Mouse (Mus musculus): ENCODE data around the gene Fam129a.

Gene Fam129a

GRCm38 (mm10) chr1:151754028-151754489, 183.1 kb downstream of the Fam129a start:
- peak; percentile 38 for DNase-seq

- peak; percentile 94 for DNase-seq
Measured at GRCm38 (mm10) chr1:151754881-151755659, 184.1 kb downstream of the Fam129a start, which contains the start of gene Edem3. Edem3 (plus strand) TSS chr1:151755371.

- DNase-seq = no peak
Measured at GRCm38 (mm10) chr1:151755660-151756424, 184.9 kb downstream of the Fam129a start.

- no peak for DNase-seq
Measured at GRCm38 (mm10) chr1:151756425-151756728, 185.4 kb downstream of the Fam129a start.

GRCm38 (mm10) chr1:151758301-151758700, 187.3 kb downstream of the Fam129a start:
- DNase-seq = no peak

- DNase-seq = no peak
Measured at GRCm38 (mm10) chr1:151758991-151759390, 188.0 kb downstream of the Fam129a start.

- DNase-seq = no peak
Measured at GRCm38 (mm10) chr1:151764236-151764635, 193.2 kb downstream of the Fam129a start.

GRCm38 (mm10) chr1:151766166-151766565, 195.2 kb downstream of the Fam129a start:
- DNase-seq = no peak

- DNase-seq = peak; percentile 16
Measured at GRCm38 (mm10) chr1:151766976-151767654, 196.1 kb downstream of the Fam129a start.

GRCm38 (mm10) chr1:151769200-151769913, 198.4 kb downstream of the Fam129a start:
- DNase-seq = no peak

All from thymus, postnatal 14 days (tissue).